Mouse (Mus musculus): ENCODE measurements around the gene Lrrfip2. TPM values are rescaled to one million over a fixed set of nuclear protein-coding genes. Genes with fewer than 3 reads are reported as not detected.

Lrrfip2 gene
- total RNA-seq, 2 experiments from 2014 or later, result 77.9 to 138 TPM

DNA sequence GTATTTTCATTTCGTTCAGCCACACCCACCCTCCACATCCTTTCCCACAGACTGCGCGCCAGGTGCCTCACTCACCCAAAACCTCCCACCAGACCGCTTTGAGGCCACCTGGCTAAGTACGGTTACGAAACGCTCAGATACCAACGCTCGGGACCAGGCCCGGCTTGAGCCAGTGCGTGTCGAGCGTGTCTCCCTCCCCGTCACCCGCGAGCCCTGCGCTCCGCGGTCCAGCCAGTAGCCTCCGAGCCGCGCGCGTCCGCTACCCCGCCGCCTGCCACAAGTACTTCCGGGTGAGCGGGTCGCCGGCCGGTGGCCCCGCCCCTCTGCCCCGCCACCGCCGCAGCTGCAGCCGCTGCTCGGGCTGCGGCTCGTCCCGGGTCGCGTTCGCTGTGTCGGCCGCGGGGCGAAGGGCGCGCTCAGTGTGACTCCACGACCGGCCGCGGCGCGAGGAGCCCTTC lies 431 bp downstream of the Lrrfip2 start:
- peak; percentile 97 for ATAC-seq (ENCODE audit: poor library complexity, severe bottlenecking)

DNA sequence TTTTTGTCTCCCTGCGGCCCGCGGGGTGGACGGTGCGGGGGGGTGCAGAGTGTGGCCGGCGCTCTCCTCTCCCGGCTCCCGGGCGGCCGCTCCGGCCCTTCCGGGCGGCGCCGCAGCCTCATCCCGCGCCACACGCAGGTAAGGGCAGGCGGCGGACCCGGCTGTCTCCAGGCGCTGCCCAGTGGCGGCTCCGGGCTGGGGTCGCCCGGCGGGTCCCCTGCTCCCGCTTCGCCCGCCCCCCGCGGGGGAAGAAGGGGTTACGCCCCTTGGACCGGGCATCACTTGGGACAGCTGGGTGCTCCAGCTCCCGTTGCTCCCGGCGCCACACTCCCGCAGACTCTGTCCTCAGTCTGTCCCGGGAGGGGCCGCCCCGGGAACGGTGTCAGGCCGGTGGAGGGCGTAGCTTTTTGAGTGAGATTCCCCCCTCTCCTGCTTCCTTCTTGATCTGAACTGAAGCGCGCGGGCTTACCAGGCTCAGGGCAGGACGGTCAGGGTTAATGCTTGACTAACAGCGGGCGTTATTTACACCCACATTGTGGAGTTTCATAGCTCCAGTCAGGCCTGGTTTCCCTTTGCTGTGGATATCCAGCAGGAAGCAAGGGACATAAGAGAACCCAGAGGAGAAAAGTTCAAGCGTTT lies 979 bp downstream of the Lrrfip2 start:
- peak; percentile 53 for ATAC-seq (ENCODE audit: poor library complexity, severe bottlenecking)

DNA sequence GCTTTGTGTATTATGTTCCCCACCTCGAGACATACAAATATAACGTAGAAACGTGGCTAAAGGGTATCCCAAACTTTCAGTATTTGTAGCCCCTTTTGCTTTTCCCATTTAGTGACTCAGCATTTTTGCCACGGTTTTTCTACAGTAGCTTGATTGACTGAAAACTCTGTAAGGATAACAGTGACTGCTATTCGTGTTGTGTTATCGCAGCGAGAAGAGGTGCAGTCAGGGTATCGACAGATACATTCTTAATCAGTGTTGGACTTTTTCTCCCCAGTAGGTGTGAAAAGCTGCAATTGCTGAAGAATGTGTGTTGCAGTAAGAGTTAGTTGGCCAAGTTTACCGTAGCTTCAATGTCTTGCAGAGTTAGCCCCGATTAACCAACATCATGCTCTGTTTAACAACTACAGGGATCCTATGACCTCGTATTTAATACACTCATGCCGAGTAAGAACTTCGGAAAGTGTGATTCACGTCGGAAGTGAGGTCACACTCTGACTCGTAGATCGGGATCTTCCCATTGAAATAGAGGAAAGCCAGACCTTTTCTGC lies 1.6 kb downstream of the Lrrfip2 start:
- peak; percentile 28; the same call in 1 of the 2 replicates for ATAC-seq (ENCODE audit: poor library complexity, severe bottlenecking)

DNA sequence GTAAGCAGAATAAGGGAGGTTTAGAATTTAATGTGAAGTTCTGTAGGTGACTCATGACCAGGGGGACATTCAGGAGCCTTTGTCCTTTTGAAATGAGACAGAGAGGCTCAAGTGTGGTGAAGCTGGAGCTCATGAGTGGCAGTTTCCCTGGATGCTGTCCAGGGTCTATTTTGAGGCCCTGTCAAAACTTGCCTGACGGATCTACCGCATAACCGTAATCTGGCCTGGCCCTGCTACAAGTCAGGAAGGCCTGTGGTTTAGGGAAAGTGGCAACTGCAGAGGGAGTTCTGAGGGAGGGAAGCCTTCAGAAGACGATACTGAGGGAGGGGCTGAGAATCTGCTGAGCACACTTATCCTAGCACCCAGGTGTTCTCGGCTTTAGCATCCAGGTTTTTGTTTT lies 5.1 kb downstream of the Lrrfip2 start:
- no peak for ATAC-seq (ENCODE audit: poor library complexity, severe bottlenecking)

DNA sequence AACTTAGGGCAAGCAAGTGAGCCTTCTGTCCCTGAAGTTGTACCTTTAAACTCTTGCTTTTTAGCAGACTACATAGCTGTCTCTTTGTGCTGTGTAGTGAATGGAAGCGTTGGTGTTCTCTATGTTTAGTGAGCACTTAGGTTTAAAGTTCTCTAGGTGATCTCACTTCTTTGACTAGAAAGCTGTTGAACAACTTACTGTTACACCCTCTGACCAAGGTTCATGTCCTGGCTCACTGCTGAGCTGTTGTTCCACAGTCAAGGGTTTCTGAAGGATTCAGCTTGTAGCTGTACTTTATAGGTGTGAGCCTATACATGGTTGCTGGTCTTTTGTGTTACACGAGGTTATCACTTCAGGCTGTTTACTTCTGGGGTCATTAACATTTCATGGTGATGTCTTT lies 5.9 kb downstream of the Lrrfip2 start:
- ATAC-seq (ENCODE audit: poor library complexity, severe bottlenecking), result no peak

DNA sequence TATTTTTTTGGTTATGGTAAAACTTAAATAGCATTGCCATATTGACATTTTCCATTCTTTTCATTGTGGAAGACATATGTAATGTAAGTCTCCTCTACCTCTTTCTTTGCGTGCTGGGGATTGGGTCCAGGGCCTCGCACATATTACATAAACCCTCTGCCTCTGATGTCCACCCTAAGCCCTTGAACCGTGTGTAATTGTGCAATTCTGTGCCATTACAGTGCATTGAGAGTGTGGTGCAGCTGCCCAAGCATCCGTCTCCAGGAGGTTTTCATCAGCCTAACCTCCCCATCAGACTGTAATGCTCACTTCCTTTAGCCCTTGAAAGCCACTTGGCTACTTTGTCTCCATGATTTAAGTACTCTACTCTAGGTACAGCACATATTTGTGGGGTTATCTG lies 7.0 kb downstream of the Lrrfip2 start:
- ATAC-seq (ENCODE audit: poor library complexity, severe bottlenecking), result peak; percentile 68

DNA sequence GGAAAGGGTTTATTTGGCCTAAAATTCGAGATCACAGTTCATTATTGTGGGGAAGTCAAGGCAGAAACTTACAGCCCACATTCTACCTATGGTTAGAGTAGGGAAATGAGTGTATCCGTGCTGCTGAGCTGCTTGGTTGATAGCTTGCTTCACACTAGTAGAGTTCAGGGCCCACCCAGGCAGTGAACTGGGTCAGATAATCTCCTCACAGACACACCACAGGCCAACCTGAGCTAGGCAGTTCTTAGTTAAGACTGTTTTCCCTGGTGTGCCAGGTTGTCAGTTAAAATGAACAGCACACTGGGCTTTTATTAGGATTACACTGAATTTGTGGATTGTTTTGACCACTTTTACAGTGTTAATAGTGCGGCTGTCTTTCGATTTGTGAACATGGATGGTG lies 9.3 kb downstream of the Lrrfip2 start:
- no peak for ATAC-seq (ENCODE audit: poor library complexity, severe bottlenecking)

DNA sequence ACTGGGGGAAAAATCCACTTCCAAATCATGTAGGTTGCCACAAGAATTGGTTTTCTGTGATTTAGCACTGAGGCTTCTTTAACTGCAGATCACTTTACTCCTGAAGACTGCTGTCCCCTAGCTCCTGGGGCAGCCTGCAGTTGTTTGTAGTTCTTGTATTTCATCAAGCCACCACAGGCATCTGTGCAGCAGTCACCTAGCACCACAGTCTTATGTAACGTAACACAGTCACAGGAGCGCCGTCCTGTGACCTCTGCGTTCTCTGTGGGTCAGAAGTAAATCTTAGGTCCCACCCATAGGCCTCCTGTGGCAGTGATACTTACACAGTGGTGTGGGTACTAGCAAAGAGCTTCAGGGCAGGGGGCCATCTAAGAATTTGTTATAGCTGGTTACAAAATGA lies 10.4 kb downstream of the Lrrfip2 start:
- peak; percentile 38; the same call in 1 of the 2 replicates for ATAC-seq (ENCODE audit: poor library complexity, severe bottlenecking)

DNA sequence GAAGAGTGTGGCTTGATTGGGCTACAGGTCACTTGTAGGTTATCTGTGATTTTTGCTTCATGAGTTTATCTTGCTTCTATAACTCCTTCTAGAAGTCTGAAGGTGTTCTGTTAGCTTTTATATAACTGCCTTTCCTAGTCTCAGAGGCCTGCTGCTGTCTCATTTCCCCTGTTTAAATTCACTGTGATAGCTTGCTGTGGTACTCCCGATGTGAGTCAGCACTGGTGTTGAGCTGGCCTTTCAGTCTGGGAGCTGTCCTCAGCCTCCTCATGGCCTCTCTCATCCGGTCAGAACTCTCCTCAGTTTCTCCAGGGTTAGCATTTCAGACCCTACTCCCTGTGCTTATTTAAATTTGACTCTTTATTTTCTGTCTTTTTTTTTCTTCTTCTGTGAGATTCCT lies 12.7 kb downstream of the Lrrfip2 start:
- ATAC-seq (ENCODE audit: poor library complexity, severe bottlenecking), result no peak

DNA sequence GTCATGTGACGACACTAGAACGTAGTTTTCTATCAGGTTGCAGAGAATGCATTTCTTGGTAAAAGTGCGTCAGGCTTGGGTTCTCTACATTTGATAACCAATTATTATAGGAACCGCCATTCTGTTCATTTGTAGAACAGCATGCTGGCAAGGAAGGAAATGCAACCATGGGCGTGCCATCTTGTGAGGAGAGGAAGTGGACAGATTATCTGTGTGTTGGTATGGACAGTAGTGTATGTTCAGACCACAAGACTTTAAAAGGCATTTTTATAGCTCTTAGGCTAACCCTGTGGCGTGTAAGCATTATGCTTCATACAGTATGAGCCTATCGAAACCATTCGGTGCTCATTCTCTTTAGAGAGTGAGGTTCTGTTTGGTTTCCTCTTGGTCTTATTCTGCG lies 20.8 kb downstream of the Lrrfip2 start:
- ATAC-seq (ENCODE audit: poor library complexity, severe bottlenecking), result peak; percentile 99

DNA sequence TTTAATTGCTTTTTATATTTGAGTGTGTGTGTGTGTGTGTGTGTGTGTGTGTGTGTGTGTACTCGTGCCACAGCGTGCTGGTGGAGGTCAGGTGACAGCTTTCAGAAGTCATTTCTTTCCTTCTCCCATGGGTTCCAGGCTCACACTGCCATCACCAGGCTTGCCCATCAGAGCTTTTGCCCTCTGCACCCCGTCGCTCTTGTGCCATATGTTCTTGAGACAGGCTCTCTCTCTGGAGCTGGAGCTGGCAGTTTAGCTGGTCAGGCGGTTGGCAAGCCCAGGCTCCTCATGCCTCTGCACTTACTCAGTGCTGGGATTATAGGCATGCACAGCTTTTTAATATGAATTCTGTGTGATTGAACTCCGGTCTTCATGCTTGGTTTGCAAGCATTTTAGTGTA lies 25.3 kb downstream of the Lrrfip2 start:
- no peak for ATAC-seq (ENCODE audit: poor library complexity, severe bottlenecking)

DNA sequence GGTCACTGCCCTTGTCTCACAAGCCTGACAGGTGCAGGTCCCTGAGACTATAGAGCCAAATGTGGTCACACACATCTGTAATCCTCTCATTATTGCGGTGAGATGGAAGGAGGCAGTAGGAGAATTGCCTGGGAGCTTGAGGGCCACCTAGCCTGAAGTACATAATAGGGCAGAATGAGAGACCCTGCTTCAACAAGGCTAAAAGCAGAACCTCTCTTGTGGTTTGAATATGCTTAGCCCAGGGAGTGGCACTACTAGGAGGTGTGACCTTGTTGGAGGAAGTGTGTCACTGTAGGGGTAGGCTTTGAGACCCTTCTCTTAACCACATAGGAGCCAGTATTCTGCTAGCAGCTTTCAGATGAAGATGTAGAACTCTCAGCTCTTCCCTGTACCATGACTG lies 26.0 kb downstream of the Lrrfip2 start:
- peak; percentile 68 for ATAC-seq (ENCODE audit: poor library complexity, severe bottlenecking)

DNA sequence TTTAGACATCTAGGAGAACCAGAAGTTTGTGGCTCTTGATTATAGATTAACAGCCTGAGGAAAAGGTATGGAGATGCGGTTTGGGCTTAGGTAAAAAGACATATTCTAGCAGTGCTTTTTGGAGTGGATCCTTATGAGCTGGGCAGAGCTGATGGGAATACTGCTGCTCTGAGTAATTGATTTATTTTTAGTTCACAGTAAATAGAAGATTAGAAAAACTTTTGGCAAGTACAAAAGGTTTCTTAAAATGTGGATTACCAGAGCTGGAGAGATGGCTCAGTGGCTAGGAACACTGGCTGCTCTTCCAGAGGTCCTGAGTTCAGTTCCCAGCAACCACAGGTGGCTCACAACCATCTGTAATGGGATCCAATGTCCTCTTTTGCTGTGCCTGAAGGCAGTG lies 27.3 kb downstream of the Lrrfip2 start:
- no peak for ATAC-seq (ENCODE audit: poor library complexity, severe bottlenecking)

DNA sequence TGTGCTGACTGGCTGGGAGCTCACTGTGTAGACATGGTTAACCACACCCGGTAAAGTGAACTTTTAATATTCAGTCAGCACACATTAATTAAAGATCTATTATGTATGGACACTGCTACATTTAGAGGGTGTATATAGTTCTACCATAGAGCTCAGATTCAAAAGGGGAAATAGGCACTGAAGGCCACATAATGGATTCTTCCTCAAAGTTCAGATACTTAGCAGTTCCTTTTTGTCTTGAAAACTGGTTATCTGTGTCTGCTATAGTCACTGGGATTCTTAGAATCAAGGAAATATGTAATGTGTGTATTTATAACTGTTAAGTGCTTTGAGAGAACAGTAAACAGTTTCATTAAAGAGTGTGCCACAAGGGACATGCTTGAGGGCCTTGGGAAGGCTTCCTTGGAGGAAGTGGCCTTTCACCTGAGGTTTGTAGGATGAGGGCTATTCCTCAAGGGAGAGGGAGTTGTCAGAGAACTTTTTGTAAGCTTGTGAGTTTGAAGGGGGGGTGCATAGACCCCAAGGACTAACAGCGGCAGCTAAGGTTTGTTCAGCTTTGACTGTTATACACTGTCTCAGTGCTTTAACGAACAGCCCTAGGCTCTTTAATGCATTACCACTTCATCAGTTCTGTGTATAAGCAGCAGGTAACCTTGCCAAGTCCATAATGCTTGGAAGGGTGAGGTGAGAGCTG lies 28.3 kb downstream of the Lrrfip2 start:
- peak; percentile 45 for ATAC-seq (ENCODE audit: poor library complexity, severe bottlenecking)

DNA sequence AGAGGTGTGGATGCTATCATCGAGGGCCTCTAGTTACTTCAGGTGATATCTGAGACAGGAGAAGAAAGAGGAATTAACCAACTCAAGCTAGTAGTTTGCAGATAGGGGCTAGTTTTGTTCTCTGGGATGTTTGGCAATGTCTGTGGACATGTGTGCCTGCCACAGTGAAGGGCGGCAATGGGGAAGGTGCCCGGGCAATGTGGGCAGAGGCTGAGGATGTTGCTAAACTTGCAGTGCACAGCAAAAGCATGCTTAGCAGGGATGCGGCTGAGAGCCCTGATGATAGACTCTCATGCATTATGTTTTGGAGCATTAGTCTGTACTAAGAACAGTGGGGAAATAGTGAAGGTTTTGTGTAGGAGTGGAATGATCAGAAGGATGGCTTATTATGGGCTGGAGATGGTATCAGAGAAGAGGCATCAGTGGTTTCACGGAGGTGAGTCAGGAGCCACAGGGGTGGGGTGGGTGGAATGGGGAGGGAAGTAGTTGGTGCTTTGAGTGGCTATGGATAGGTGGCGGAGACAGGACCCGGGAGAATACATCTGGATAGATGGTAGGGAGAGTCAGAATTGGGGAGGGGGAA lies 28.9 kb downstream of the Lrrfip2 start:
- peak; percentile 81 for ATAC-seq (ENCODE audit: poor library complexity, severe bottlenecking)

DNA sequence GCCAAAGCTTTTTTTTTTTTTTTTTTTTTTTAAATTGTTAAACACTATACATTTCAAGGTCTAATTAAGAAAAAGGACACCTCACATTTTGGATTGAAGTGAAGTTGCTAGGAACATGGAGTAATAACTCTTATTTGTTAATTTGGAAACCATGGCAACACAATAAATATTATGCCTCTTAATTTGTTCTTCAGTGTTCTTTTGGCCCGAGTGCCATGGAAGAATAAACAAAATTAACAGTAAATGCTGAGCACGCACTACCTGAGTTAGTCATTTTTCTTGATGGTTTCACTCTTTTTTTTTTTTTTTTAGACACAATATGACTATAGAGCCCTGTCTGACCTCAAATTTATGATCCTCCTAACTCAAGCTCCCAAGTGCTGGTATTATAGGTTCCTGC lies 30.6 kb downstream of the Lrrfip2 start:
- ATAC-seq (ENCODE audit: poor library complexity, severe bottlenecking), result no peak

DNA sequence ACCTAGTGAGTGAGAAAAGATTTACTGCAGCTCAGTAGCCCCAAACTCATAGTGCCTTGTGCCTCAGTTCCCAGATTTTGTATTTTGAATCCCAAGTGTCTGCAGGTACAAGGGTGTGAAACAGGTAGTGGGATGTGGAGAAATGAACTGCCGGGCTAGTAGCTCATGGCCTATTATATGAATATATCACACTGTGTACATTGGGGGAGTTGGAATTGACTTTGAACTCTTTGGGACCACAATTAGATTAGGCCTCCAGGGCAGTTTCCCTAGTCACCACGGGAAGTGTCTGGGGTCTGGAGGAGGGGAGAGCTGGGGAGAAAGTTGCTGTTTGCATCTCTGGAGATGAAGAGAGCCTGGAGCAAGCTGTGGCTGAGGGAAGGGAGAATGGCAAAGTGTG lies 31.0 kb downstream of the Lrrfip2 start:
- ATAC-seq (ENCODE audit: poor library complexity, severe bottlenecking), result no peak

DNA sequence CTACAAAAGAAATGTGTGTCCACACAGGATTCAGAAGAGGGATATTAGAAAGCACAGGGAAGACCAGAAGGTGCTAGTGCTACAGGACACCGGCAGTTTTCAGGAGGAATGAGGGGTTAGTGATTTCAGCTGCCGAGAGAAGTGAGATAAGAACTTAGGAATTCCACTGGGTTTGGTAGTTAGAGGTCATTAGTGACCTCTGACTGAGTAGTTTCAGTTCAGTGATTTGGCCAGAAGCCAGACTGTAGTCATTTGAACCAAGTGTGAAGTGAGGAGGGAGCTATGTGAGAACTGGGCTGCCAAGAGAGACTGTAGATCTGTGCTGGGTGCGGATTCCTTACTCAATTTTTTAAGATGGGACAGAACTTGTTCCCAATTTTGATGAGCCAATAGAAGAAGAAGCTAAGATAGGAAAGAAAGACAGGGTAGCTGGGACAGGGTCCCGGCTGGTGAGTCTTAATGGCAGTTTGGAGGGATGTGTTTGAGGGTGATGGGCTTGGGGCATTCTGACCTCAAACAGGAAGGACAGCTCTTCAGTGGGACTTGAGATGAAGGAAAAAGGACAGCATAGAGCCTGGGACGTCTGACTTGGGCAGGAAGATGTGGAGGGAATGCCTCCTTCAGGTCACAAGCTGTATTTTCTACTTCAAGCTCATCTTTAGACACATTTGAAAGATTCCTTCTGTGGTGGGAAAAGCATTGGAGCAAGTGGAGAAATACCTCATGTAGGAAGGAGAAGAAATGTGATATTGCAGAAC lies 32.0 kb downstream of the Lrrfip2 start:
- no peak for ATAC-seq (ENCODE audit: poor library complexity, severe bottlenecking)

DNA sequence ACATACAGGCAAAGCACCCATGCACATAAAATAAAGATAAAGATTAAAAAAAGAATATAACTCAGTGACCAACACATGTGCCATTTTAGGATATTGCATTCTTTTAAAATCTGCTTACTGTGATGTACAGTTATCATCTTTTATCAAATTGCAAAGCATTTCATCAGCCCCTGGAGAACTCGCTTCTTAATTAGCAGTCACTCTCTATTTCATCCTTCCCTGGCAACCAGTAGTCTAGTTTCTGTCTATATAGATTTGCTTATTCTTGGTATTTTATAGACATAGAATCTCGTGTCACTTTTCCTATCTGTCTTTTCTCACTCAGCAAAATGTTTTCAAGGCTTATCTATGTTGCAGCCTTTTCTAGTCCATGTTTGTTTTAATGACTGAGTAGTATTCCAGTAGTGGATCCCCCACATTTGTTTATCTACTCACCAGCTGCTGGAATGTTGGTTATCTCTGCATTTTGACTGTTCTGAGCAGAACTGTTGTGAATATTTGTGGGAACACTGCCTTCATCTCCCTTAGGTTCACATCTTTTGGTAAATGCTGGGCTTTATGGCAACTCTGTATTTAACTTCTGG lies 35.0 kb downstream of the Lrrfip2 start:
- ATAC-seq (ENCODE audit: poor library complexity, severe bottlenecking), result no peak

DNA sequence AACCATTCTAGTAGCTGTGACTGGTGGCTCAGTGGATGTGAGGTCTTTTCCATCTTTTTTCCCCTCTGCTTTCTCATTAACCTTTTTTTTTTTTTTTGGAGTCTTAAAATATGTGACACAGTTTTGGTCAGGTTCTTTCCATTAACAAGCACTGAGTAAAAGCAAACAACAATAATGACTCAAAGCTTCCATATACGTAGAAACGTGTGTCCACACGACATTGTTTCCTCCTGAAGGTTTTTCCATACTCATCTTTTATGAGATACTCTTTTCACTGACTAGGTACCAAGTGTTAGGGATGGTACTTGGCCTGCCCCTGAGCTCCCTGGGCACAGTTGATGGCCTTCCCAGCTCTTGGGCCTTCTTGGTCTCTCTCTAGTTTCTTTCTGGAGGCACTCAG lies 35.6 kb downstream of the Lrrfip2 start:
- no peak for ATAC-seq (ENCODE audit: poor library complexity, severe bottlenecking)
